Mouse (Mus musculus) testis, adult 2 months (tissue): ENCODE measurements around the gene C130026I21Rik.
"Not testable (repeated sequence)": the region's sequence is repeated elsewhere in the genome, so short reads cannot be mapped to it uniquely, and the experiment has no call there.

Experiments
- CTCF ChIP-seq: fragments of 200-500 bp; IDR thresholded peaks from 2 replicates; pipeline ENCODE4 v1.5.1; 2012; ENCODE audit warnings: low read depth, mild to moderate bottlenecking, inconsistent platforms, low read length, moderate library complexity; ENCODE audit not compliant: control insufficient read depth, insufficient read depth, insufficient replicate concordance
- POLR2A ChIP-seq: fragments of 200-500 bp; IDR thresholded peaks from 2 replicates; pipeline ENCODE4 v1.6.1; 2012; ENCODE audit warnings: low read depth, mild to moderate bottlenecking, inconsistent platforms, low read length, moderate library complexity; ENCODE audit not compliant: control insufficient read depth

DNA sequence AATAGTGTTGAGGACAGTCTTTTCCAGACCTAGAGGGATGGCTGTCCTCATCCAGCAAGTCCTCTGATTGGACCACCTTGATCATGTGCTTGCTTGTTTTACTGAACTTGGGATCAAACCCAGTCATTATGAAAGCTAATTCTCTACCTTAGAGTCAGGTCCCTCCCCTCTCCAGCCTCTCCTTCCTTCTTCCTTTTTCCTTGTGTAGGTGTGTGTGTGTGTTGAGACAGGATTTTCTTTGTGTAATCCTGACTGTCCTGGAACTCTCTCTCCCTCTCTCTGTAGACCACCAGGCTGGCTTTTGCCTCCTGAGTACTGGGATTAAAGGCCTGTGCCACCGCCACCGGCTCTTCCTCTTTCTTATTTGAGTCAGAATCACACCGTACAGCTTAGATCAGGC, 313.6 kb downstream of the C130026I21Rik start:
- TF ChIP-seq CTCF, POLR2A: not testable (repeated sequence)
